Mouse (Mus musculus) heart, adult 2 months (tissue): Measurements from ENCODE around the gene Ahcy. TPM values are rescaled to one million over a fixed set of nuclear protein-coding genes. Genes with fewer than 3 reads are reported as not detected.
"Not testable (repeated sequence)": the region's sequence is repeated elsewhere in the genome, so short reads cannot be mapped to it uniquely, and the experiment has no call there.

ENCODE experiments used
- DNase-seq, 2 experiments: peaks; one replicate each; pipeline ENCODE4 v3.0.0; 2021
- H3K27ac ChIP-seq: fragments of 200-600 bp; 2 replicates; pipeline ENCODE4 v1.8.1; 2022
- H3K27me3 ChIP-seq: fragments of 200-500 bp; 2 replicates; pipeline ENCODE4 v1.6.1; 2012; ENCODE audit warnings: mild to moderate bottlenecking, low read length, inconsistent platforms, mixed read lengths; ENCODE audit not compliant: control insufficient read depth, insufficient read depth
- H3K36me3 ChIP-seq: fragments of 200-500 bp; 2 replicates; pipeline ENCODE4 v1.6.1; 2012; ENCODE audit warnings: low read length, inconsistent platforms; ENCODE audit not compliant: control insufficient read depth, insufficient read depth
- H3K4me1 ChIP-seq: fragments of 200-500 bp; 2 replicates; pipeline ENCODE4 v1.6.1; 2011; ENCODE audit warnings: low read length; ENCODE audit not compliant: control insufficient read depth, insufficient read depth
- H3K4me3 ChIP-seq: fragments of 200-600 bp; 2 replicates; pipeline ENCODE4 v1.8.1; 2022
- H3K79me2 ChIP-seq: fragments of 200-500 bp; replicated peaks from 2 replicates; pipeline ENCODE4 v1.6.1; 2012; ENCODE audit warnings: mild to moderate bottlenecking, inconsistent platforms, low read length, moderate library complexity, mixed read lengths; ENCODE audit not compliant: control insufficient read depth, insufficient read depth
- H3K9ac ChIP-seq: fragments of 200-500 bp; 2 replicates; pipeline ENCODE4 v1.6.1; 2012; ENCODE audit warnings: low read depth, mild to moderate bottlenecking, control low read depth, inconsistent platforms, low read length, mixed read lengths
- CTCF ChIP-seq: fragments of 200-600 bp; IDR thresholded peaks from 2 replicates; pipeline ENCODE4 v1.8.1; 2022; ENCODE audit warnings: antibody characterized with exemption, mild to moderate bottlenecking, moderate library complexity
- EP300 ChIP-seq: fragments of 200-500 bp; IDR thresholded peaks from 2 replicates; pipeline ENCODE4 v1.6.1; 2011; ENCODE audit warnings: low read depth, low read length, control low read depth; ENCODE audit not compliant: insufficient read depth
- POLR2A ChIP-seq: fragments of 200-500 bp; IDR thresholded peaks from 2 replicates; pipeline ENCODE4 v1.6.1; 2011; ENCODE audit warnings: mild to moderate bottlenecking, low read depth, low read length, control low read depth; ENCODE audit not compliant: insufficient read depth
- WGBS: fragments of 180-500 bp; shearing (Covaris S2); methylation state at CpG from one replicate; pipeline ENCODE4 v1.1.7; 2018; 5-methylcytosine and 5-hydroxymethylcytosine counted together
- intact Hi-C: fragments of 180-260 bp; cut with DNase I; formaldehyde crosslinking; loops from one replicate; pipeline ENCODE4 v1.15.1; 2025
- polyA plus RNA-seq: library from polyadenylated mRNA; depleted of rRNA; stranded (reverse); fragments of >200 nt; gene quantifications from 2 replicates; pipeline ENCODE4 v1.2.3, GENCODE M21; 2012
- total RNA-seq, 2 experiments: library from RNA; stranded (reverse); gene quantifications; 2 replicates each; pipeline ENCODE4 v1.2.3; 2021

Ahcy gene
- total and polyA plus RNA-seq, 3 experiments: 10.5 to 22.5 (median 14.0) TPM

DNA sequence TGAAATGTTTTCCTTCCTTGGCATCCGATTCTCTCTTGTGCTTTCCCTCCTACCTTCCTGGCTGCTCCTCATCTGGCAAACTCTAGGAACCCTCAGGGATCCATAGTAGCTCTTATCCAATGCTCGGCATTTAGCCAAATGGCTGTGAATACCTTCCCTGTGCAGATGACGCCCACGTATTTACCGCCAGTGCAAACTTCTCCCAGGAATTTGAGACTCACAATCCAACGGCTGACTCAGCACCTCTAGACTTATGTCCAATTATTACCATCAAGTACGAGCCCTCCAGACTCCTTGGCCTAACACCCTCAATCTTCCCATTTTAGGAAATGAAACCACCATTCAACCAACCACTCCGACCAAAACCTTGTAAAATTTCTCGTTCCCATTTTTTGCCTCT, 3.3 kb downstream of the Ahcy start:
- no peak for DNase-seq
- Histone ChIP-seq H3K9ac (no peak overlapping the region), H3K27ac (no peak overlapping the region), H3K79me2 (no peaks in the 10 kb centered on the region), H3K4me3 (no peak overlapping the region), H3K4me1 (peaks cover 6% of the 10 kb centered on the region), H3K36me3 (no peaks in the 10 kb centered on the region), H3K27me3 (no peaks in the 10 kb centered on the region)
- intact Hi-C loops: loop anchor here (5.0 to 10.0 kb wide), 2 partner anchors 61 to 176 kb away; partner anchors contain the start of genes Eif2s2 and Itch
- TF ChIP-seq POLR2A (no peak), CTCF (no peak), EP300 (no peak)
- WGBS: 62% methylated on average over 9 of the region's 9 CpGs

- H3K79me2 ChIP-seq: no peaks in the 10 kb centered on the region
- H3K9ac ChIP-seq: no peak overlapping the region
- no peak overlapping the region for H3K27ac ChIP-seq
- no peaks in the 10 kb centered on the region for H3K27me3 ChIP-seq
- intact Hi-C loops: no loop called here
- no peak for DNase-seq
- no peak overlapping the region for H3K4me3 ChIP-seq
- H3K36me3 ChIP-seq: no peaks in the 10 kb centered on the region
- peaks cover 1% of the 10 kb centered on the region; the same call in 1 of the 2 replicates for H3K4me1 ChIP-seq
- no peak for TF ChIP-seq CTCF
- no peak for TF ChIP-seq POLR2A
- TF ChIP-seq EP300: no peak
- WGBS: 69% methylated on average over 1 of the region's 1 CpGs
These were observed 16.9 kb downstream of the Ahcy start for GRCm38 (mm10) chr2:155057361-155057760.

DNA sequence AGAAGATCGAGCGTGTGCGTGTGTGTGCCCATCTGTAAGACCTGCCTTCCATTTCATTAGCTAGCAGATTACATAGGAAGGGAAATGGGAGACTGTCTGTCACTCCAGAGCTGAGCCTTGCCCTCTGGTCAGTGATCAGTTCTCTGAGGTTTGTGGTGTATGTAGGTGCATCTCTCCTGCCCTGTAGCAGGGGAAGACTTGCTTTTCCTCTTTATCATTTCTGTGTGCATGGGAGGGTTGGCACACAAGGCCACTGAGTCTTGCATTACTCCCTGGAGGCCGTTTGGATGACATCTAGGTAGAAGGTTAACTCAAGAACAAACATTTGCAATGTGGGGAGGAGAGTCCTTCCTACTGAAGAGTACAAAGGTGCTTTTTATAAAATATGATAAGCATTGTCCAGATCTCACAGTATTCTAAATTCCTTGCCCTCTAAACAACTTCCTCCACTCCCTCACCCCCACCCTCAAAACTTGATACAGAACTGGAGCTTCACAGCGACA, 18.2 kb downstream of the Ahcy start:
- 68% methylated on average over 5 of the region's 5 CpGs for WGBS
- no peaks in the 10 kb centered on the region for H3K36me3 ChIP-seq
- intact Hi-C loops: no loop called here

DNA sequence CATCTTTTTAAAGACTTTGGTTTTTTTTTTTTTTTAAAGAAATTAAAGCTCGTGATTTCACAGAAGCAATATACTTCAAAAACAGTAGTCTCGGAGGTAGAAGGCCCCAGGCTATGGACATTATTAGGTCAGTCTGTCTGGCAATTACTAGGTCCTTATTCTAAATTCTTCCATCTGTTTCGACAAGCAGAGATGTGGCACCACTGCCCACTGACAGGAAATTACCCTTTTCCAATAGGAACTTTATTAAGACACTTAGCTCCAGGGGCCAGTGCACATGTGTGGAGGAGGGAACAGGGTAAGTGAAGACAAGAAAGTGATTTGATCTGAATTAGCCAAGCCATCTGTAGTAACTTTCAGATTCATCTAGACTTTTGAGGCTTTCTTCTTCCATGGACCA, 19.6 kb downstream of the Ahcy start:
- TF ChIP-seq CTCF (no peak), EP300 (no peak), POLR2A (no peak)
- WGBS: 86% methylated on average over 3 of the region's 3 CpGs
- H3K36me3 ChIP-seq: no peaks in the 10 kb centered on the region
- H3K4me1 ChIP-seq: peaks cover 8% of the 10 kb centered on the region; the same call in 1 of the 2 replicates
- no peak overlapping the region for H3K4me3 ChIP-seq
- no peaks in the 10 kb centered on the region for H3K27me3 ChIP-seq
- H3K9ac ChIP-seq: no peak overlapping the region
- DNase-seq: no peak
- intact Hi-C loops: no loop called here
- no peaks in the 10 kb centered on the region for H3K79me2 ChIP-seq
- H3K27ac ChIP-seq: no peak overlapping the region

More for the DNA sequence above, 18.2 kb downstream of the Ahcy start:
- H3K9ac ChIP-seq: no peak overlapping the region
- H3K4me1 ChIP-seq: peaks cover 3% of the 10 kb centered on the region; the same call in 1 of the 2 replicates
- no peak overlapping the region for H3K4me3 ChIP-seq
- no peak overlapping the region for H3K27ac ChIP-seq
- no peaks in the 10 kb centered on the region for H3K27me3 ChIP-seq
- H3K79me2 ChIP-seq: no peaks in the 10 kb centered on the region
- TF ChIP-seq EP300 (no peak), CTCF (no peak), POLR2A (no peak)
- no peak for DNase-seq

- WGBS: 91% methylated on average over 8 of the region's 8 CpGs
- intact Hi-C loops, H3K27ac ChIP-seq: not testable (repeated sequence)
These were observed 20.8 kb downstream of the Ahcy start for GRCm38 (mm10) chr2:155053512-155053911.

DNA sequence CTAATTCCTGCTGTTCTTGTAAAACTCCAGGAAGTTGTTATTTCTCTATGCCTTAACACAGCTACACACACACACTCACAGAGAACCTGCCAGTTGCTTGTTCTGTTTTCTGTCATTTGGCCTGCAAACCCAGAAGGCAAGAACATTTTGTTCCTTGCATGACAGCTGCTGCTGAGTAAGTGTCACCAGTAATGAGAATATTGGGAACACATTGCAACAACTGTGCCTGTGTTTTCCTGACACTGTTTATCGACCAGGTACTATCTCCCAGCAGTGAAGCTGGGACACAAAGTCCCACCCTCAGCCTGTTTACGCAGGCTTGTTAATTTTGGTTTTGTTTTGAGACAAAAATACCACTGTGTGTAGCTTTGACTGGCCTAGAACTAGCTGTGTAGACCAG, 21.6 kb downstream of the Ahcy start:
- Histone ChIP-seq H3K4me1 (peaks cover 8% of the 10 kb centered on the region; the same call in 1 of the 2 replicates), H3K36me3 (no peaks in the 10 kb centered on the region), H3K4me3 (no peak overlapping the region), H3K27me3 (no peaks in the 10 kb centered on the region), H3K79me2 (no peaks in the 10 kb centered on the region), H3K9ac (no peak overlapping the region), H3K27ac (no peak overlapping the region)
- intact Hi-C loops: no loop called here
- DNase-seq: no peak
- TF ChIP-seq POLR2A: no peak
- TF ChIP-seq EP300: peak; percentile 47; the same call in 1 of the 2 replicates
- 56% methylated on average over 2 of the region's 2 CpGs for WGBS

More at GRCm38 (mm10) chr2:155053512-155053911, 20.8 kb downstream of the Ahcy start:
- H3K36me3 ChIP-seq, DNase-seq, H3K79me2 ChIP-seq, H3K4me3 ChIP-seq, H3K27me3 ChIP-seq, H3K9ac ChIP-seq, H3K4me1 ChIP-seq: not testable (repeated sequence)
